Mouse (Mus musculus): ENCODE data around the gene Lsm4.

Gene Lsm4

DNA sequence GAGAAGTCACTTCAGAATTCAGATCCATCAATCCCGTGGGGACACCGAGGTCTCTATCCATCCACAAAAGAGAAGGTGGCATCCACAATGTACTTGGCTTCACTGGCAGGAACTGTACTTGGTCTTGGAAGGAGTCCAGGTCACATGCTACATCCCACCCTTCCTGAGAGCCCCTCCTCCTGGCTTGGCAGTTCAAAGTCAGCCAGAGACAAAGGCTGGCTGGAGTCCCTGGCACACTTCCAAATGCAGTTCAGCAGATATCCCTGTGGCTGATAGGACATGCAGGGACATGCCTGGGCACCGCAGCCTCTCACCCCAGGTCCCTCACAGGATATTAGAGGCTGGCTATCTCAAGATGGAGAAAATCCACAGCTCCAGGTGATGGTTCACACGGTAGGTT, 23.7 kb upstream of the Lsm4 start:
- peak in 1 of 2 experiments; percentile 76 for DNase-seq (ENCODE audit: low spot score in 2 of 2)

DNA sequence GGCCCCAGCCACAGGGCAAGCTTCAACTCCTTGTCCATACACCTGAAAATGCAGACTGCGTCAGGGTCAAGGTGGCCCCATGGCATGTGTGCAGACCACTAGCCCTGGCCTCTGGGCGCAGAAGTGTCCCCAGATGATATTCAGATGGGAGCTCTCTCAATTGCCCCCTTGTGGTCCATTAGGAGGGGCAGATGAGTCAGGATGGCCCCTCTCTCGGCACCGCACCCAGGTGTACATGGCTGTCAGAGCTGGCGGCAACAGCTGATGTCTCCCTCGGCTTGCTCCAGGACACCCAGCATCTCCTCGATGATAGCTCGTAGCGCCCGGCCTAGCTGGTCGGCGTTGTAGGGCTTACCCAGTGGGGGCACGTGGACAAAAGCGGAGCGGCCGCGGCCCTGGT, 22.7 kb upstream of the Lsm4 start:
- no peak for DNase-seq (ENCODE audit: low spot score in 2 of 2)

DNA sequence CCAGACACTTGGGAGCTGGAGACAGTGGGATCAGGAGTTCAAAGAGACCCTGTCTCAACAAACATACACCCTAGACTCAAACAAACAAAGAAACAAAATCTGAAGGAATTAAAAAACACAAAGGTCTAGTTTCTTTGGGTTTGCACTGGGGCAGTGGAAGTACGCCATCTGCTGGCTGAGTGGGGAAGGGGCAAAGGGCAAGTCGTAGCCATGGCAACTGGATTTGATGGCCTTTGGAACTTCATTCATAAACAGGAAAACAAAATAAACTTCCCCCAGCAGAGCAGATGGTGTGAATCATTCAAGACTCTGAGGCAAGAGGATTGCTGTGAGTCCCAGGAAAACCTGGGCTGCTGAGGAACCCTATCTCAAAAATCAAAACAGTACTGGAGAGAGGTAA, 19.8 kb upstream of the Lsm4 start:
- no peak for DNase-seq (ENCODE audit: low spot score in 2 of 2)

DNA sequence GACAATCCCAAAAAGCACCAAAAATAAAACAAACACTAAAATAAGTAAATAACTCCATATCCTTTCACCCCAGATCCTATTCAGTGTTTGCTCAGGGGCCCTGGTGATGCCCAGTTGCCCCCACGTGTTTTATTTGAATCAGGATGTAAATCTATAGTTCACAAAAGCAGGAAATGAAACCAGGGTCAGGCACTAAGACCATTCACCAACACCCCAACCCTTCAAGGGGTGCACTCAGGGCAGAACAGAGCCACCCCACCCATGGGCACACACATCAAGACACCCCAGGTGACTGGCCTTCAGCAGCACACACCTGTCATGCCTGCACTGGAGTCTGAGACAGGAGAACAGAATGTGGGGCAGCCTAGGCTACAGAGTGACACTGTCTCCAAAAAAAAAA, 18.9 kb upstream of the Lsm4 start:
- no peak for DNase-seq (ENCODE audit: low spot score in 2 of 2)

DNA sequence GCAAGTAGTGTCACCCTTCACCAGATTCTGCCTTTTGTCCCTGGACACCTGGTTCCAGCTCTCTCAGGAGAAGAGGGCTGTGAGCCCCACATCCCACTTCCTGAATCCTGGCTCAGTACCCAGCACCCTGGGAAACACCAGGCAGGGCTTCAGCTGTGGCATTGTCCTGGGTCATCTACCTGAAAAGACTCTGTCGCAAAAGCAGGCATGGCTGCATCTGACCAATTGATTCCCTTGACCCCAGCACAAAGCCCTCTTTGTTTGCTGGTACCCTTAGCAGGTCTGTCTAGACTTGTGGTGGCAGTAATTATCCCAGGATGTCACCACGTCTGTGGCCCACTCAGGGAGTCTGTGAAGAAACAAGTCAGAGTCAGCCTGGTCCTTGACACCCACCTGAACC, 17.6 kb upstream of the Lsm4 start:
- DNase-seq (ENCODE audit: low spot score in 2 of 2) = no peak

DNA sequence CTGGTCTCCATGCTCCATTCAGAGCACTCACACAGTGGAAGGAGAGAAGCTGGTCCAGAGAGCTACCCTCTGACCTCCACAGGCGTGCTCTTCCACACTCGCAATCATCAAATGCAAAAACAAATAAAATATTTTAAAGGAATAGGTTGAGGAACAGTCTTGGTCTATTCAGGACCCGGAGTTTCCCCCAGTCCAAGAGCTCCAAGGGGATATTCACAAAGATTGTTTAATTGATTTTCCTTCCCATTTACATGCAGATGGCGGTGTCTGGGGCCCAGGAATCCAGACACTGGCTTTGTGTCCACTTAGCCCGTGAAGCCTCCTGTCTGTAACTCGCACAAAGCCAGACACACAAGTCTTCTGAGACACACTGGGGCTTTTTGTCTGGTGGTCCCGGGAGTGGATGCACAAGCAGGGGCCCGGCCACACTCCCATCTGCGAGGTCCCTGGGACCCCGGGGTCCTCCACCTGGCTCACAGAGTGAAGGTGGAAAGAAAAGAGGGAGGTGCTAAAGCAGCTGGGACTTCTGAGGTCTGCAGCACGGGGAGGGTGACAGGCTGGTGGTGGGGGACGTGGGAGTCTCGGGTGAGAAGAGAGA, 16.8 kb upstream of the Lsm4 start:
- no peak for DNase-seq (ENCODE audit: low spot score in 2 of 2)

DNA sequence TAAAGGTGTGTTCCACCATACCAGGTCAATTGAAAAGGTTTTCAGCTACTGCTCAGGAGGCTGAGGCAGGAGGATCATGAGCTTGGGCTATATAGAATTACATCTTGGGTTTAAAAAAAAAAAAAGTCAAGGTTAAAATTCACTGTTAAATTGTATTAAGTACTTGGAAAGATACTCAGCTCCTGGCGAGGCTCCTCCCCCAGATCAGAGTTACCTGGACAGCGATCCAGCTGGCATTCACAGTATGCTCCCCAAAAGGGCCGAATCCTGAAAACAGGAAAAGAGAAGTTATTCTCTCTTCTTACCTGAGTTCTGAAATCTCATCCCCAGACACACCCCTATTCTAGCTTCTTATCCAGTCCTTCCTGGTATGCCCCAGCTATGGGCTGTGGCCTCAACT, 15.8 kb upstream of the Lsm4 start:
- DNase-seq (ENCODE audit: low spot score in 2 of 2) = no peak

DNA sequence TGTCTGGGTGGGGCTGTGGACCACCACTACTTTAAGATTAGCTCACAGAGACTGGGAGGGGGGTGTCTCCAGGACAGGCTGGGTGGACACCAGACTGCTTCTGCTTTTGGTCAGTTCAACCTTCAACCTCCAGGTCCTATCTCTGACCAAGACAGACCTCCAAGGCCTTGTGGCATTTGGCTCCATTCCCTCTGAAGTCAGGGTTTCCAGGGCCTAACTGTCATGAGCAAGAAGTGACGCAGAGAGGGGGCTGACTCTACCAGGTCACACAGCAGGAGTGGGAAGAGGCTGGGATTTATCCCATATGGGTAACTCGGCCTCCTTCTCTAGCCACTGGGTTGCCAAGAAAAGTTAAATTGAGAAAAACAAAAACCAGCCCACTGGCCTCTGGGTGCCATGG, 15.3 kb upstream of the Lsm4 start:
- no peak for DNase-seq (ENCODE audit: low spot score in 2 of 2)

DNA sequence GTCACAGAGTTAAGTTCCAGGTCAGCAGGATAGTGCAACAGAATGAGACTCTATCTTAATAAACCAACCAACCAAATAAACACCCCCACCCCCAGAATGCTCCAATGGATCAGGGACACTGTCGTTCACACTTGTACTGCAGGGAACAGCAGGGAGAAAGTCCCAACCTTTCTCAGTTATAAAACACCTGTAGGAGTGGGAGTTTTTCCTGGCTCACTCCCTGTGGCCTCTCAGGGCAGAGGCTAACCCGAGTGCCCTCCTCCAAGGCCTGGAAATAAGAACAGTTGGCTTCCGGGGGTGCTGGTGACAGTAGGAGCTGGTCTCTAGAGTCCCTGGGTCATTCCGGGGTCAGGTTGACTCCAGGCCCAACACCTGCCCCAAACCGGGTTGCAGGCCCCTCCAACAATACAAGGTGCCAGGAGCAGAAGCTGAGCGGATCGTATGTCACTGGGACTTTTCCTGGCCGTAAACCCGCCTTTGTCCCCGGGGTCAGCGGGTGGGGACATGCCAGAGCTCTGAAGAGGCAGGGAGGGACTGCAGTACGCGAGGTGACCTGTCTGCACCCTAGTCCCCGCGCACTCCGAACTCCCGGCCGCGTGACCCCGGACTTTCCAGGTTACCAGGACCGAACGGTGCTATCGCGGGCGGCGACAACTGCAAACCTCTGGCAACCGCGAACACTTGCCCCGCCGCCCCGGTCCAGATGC, 14.0 kb upstream of the Lsm4 start:
- DNase-seq (ENCODE audit: low spot score in 2 of 2) = no peak

DNA sequence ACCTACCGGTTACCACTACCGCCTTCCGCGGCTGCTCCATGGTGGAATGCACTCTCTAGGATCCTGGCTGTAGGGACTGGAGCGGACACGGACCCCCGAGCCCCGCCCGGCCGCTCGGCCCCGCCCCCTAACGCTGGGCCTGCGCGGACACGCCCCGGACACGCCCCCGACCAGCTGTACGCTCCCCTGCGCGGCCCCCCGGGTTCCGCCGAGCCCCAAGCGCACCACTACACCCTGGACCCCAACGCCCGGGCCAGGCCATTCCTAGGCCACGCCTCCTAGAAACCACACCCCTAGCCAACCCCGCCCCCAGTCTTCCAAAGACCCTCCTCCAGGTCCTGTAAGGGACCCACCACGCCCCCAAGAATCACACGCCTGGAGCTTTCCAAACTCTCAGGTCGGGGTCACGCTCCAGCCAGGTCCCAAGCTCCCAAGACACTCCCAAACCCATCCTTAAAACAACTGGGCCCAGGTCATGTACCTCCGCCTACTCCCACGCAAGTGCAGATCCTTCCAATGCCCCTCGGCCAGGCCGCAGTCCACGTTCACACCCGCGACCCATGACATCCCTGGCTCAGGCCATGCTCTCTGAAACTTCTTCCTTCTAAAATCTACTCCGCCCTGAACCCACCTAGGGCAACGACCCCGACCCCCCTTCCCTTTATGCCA, 13.3 kb upstream of the Lsm4 start:
- DNase-seq (ENCODE audit: low spot score in 2 of 2) = peak; percentile 69 to 74

DNA sequence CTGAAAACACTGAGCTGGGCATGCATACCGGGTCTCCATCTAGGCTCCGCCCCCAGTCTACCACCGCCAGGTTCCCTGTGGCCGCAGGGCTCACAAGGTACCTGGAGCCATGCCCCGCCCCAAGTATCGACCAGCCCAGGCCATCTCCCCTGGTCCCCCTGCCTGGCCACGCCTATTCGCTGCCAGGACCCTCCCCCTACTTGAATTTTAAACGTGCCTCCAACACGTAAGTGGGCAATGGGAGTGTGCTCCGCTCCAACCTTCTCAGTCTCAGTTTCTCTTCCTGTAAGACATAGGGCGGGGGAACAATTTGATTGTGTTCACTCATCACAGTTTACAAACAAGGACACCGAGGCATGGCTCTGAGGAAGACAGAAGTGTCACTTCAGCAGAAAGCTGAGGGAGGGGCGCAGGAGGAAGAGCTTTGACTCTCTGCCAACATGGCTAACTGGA, 12.7 kb upstream of the Lsm4 start, which contains the start of gene Pgpep1:
Gene Pgpep1 (minus strand): TSS at position 116 of the 453 bp plus-strand sequence.
- DNase-seq (ENCODE audit: low spot score in 2 of 2) = no peak

DNA sequence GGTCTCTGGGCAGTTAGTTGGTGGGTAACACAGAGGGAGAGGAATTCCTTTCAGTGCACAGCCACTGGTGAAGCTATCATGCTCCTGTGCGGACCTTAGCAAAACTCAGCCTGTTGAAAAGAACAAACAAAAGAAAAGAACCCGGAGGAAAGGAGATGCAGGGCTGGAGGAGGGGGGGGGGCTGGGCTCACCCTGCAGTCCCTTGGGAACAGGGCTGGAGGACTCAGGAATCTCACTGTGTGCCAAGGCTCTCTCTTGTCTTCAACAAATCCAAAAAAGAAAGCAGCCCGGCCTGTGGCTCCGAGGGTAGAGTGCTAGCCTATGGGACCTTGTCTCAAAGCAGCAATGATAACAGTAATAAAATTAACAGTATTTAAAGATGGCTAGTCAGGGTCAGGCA, 9.4 kb upstream of the Lsm4 start:
- no peak for DNase-seq (ENCODE audit: low spot score in 2 of 2)

DNA sequence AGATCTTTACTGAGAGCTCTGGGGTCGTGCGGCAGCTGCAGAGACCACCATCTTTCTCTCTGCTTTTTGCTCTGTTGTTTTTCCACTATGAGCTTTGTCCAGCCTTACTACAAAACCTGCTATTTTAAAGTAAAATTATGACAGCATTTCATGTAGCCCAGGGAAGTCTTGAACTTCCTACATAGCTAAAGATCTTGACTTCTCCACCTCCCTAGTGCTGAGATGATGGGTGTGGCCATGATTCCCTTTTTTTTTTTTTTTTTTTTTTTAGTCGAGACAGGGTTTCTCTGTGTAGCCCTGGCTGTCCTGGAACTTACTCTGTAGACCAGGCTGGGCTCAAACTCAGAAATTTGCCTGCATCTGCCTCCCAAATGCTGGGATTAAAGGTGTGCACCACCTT, 8.4 kb upstream of the Lsm4 start:
- DNase-seq (ENCODE audit: low spot score in 2 of 2) = no peak

DNA sequence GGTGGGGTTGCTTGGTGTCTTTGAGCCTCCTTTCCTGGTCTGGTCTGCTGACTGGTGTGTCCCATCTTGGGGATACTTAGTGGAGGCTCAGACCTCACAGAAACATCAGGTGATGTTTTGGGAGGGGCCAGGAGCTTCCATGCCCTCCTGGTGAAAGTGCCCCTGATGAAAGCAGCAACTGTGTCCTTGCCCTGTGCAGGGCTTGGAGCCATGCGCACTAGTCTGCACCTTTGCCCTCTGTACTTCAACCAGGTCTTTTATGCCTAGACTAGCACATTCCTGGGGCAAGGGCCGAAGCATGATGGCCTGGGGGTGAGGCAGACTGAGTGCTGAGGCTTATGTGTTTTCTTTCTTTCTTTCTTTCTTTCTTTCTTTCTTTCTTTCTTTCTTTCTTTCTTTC, 7.4 kb upstream of the Lsm4 start:
- DNase-seq (ENCODE audit: low spot score in 2 of 2) = no peak

DNA sequence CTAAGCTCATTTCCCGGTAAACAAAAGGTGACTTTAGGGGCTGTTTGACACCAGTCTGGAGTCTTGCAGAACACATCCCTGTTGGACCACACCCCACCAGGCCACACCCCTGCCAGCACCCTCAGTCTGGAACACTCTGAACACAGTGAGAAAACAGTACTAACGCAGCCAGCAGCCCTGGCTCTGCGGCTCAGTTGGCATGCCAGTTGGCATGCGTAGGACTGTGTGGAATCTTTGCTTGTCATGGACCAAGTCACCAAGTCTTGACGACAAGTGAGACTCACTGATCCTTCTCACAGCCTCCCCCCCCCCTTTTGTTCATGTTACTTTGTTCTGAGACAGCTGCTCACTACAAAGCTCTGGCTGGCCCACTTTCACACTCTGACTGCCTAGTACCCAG, 6.0 kb upstream of the Lsm4 start:
- DNase-seq (ENCODE audit: low spot score in 2 of 2) = no peak

DNA sequence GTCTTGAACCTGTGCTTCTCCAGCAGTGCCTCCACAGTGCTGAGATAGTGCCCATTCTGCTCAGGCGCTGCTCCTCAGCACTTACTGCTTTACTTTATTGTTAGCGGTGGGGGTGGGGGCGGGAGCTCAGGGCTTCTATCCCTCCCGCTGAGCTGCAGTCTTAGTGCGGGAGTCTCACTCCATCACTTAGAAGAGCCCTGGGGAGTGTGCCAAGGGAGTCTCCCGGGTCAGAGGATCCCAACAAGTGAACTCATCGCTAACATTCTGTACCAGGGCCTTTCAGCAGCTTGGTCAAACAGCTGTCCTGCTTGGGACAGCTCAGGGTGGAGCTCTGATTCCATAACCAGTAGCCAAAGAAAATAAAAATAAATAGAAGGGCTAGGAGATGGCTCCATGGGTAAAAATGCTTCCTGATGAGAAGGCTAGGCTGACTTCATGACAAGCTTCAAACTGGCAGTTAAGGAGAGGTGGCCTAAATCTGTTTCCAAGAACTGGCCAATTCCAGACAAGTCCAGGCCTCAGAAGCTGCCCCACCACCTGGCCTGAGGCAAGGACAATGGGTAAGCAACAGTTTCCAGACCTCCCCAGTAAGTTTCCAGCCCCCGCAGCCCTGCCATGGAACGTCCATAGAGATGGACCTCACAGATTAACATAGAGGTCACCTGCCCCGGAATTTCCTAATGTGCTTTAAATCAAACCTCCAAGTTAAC, 1.3 kb upstream of the Lsm4 start:
- no peak for DNase-seq (ENCODE audit: low spot score in 2 of 2)

DNA sequence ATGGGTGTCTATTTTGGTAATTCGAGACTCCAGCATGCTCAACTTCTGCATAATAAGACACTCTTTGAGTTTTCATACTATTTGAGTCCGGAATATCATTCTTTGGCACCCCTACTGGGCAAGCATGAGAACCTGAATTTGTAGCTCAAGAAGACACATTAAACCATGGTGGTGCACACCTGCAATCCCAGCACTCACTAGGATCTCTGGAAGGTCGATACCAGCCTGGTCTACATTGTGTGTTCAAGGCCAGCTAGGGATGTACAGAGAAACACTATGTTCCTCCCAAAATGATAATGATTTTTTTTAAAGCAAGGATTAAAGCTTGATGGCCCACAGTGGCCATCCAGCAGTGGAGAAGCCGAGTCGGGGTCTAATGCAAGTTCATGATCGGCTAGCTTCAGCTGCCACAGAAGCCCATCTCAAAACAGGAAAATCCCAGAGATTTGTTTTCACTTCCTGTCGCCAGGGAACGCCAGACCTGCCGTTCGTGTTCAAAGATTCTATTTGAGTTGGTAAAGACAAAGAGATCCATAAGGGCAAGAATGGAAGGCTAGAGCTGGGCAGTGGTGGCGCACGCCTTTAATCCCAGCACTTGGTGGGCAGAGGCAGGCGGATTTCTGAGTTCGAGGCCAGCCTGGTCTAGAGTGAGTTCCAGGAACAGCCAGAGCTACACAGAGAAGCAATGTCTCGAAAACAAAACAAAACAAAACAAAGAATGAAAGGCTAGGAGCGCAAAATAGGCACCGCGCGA, 546 bp upstream of the Lsm4 start:
- no peak for DNase-seq (ENCODE audit: low spot score in 2 of 2)

DNA sequence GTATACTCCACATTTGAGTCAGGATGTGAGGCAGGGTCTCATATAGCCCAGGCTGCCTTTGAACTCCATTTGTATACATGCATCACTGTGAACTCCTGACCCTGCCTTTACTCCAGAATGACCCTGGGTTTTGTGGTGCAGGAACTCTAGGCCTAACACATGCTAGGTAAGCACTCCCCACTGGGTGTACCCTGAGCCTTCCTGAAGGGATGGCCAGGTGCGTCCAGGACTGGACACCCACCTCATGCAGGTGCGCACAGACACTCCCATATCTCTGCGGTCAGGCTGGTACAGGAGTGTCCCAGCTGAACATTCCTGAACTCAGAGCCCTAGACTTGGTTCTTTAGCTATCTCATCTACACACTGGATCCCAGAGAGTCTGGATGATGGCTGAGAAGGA, 1.1 kb downstream of the Lsm4 start:
- no peak for DNase-seq (ENCODE audit: low spot score in 2 of 2)

DNA sequence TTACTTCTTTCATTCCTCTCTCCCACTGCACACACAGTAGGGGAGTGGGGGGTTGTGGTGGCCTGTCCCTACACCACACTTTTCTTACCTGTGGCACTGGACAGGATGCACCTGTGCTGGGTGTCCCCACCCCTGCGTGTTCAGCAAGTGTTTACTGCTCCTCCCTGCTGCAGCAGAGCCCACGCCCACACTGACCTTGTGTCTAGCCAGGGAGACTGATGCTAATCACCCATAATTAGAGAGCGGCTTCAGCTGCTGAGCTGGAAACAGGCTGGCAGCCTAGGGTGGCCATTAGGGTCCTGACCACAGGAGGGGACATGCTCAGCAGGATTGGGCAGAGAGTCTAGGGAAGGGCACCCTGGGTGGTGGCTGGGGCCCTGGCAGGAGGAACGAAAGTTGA, 1.7 kb downstream of the Lsm4 start:
- no peak for DNase-seq (ENCODE audit: low spot score in 2 of 2)

DNA sequence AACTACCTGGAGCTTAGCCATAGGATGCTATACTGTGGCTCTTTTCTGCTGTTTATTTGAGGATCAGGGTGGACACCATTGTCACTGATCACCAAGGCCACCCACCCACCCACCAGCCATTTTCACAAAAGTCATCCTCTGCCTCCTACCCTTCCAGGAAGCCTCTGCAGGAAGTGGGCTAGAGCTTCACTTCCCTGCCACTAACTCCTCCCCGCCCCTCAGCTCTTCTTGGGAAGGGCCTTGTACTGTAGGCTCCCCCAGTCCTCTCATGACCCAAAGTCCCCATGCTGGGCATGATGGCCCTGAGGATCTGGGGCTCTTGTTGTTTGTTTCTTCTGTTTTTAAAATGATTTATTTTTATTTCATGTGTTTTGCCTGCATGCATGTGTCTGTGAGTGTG, 2.3 kb downstream of the Lsm4 start:
- no peak for DNase-seq (ENCODE audit: low spot score in 2 of 2)

DNA sequence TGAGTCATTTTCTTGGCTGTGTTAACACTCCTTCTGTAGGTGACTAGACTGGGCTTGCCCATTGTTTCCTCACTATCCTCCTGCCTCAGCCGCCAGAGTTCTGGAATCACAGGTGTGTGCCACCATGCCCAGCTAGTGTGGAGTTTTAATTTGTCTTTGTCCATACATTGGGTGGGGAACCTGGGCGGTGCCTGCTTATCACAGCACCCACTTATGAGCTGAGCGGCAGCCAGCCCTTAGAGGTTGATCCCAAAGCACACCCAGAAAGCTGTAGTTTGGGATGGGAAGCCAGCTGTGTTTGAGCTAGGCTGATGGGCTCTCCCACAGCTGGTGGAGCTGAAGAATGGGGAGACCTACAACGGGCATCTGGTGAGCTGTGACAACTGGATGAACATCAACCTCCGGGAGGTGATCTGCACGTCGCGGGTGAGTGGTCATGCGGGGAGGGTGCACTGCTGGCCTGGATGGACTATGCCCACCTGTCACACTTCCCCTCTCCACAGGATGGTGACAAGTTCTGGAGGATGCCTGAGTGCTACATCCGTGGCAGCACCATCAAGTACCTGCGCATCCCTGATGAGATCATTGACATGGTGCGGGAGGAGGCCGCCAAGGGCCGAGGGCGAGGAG, 4.5 kb downstream of the Lsm4 start:
- DNase-seq (ENCODE audit: low spot score in 2 of 2) = no peak
